Mouse (Mus musculus) CH12.LX (cell line): ENCODE measurements around the gene Ttc6.

Experiments used
- CTCF ChIP-seq, 2 experiments: IDR thresholded peaks in 1 of 2; conservative IDR thresholded peaks in 1 of 2; 2 replicates each; pipeline ENCODE4 v1.5.1; 2011 to 2012; ENCODE audit warnings: low read depth in 2 of 2, low read length in 2 of 2, improper control_type of control experiment in 1 of 2, inconsistent platforms in 1 of 2, mild to moderate bottlenecking in 1 of 2, moderate library complexity in 1 of 2
- EP300 ChIP-seq: IDR thresholded peaks from 2 replicates; pipeline ENCODE4 v1.6.1; 2011; ENCODE audit warnings: low read length, improper control_type of control experiment
- IRF4 ChIP-seq: IDR thresholded peaks from 2 replicates; pipeline ENCODE4 v1.6.1; 2014; ENCODE audit warnings: low read depth, mild to moderate bottlenecking, inconsistent platforms, low read length, improper control_type of control experiment
- MAFK ChIP-seq: IDR thresholded peaks from 2 replicates; pipeline ENCODE4 v1.6.1; 2011; ENCODE audit warnings: low read length, improper control_type of control experiment; ENCODE audit not compliant: insufficient replicate concordance
- NELFE ChIP-seq: IDR thresholded peaks from 2 replicates; pipeline ENCODE4 v1.6.1; 2011; ENCODE audit warnings: low read depth, low read length, improper control_type of control experiment
- POLR2A ChIP-seq: IDR thresholded peaks from 2 replicates; pipeline ENCODE4 v1.6.1; 2011; ENCODE audit warnings: low read depth, mild to moderate bottlenecking, improper control_type of control experiment, low read length
- RAD21 ChIP-seq: IDR thresholded peaks from 2 replicates; pipeline ENCODE4 v1.6.1; 2011; ENCODE audit warnings: low read depth, mild to moderate bottlenecking, low read length, improper control_type of control experiment, moderate library complexity
- RCOR1 ChIP-seq: conservative IDR thresholded peaks from 2 replicates; pipeline ENCODE4 v1.6.1; 2012; ENCODE audit warnings: low read depth, mild to moderate bottlenecking, inconsistent platforms, low read length, improper control_type of control experiment
- TCF12 ChIP-seq: IDR thresholded peaks from 2 replicates; pipeline ENCODE4 v1.6.1; 2014; ENCODE audit warnings: low read depth, mild to moderate bottlenecking, inconsistent platforms, low read length, improper control_type of control experiment
- ZC3H11A ChIP-seq: IDR thresholded peaks from 2 replicates; pipeline ENCODE4 v1.6.1; 2012; ENCODE audit warnings: low read depth, mild to moderate bottlenecking, inconsistent platforms, low read length, improper control_type of control experiment
- ZNF384 ChIP-seq: IDR thresholded peaks from 2 replicates; pipeline ENCODE4 v1.6.1; 2012; ENCODE audit warnings: low read depth, low read length, improper control_type of control experiment, inconsistent platforms

GRCm38 (mm10) chr12:57662986-57663674 lies 99.2 kb downstream of the Ttc6 start:
- TF ChIP-seq RCOR1 (no peak), POLR2A (no peak), NELFE (no peak), EP300 (no peak), MAFK (no peak), CTCF (conservative IDR thresholded peaks at IDR 0.05 in 1 of 2, IDR thresholded peaks at IDR 0.05 in 1 of 2; ENCODE audit: low read depth in 2 of 2, low read length in 2 of 2) (no peak), ZNF384 (no peak), TCF12 (no peak), ZC3H11A (no peak), RAD21 (no peak), IRF4 (no peak)
